Mouse (Mus musculus) liver, postnatal 0 days (tissue): ENCODE results near the gene Atp5g1. TPM values are rescaled to one million over a fixed set of nuclear protein-coding genes. Genes with fewer than 3 reads are reported as not detected.
"Not testable (repeated sequence)": the region's sequence is repeated elsewhere in the genome, so short reads cannot be mapped to it uniquely, and the experiment has no call there.

ENCODE experiments used
- ATAC-seq: fragments of 200-750 bp; cut with Nextera tagmentation; 2 replicates; pipeline ENCODE4 v1.8.0; 2017; ENCODE audit warnings: mild to moderate bottlenecking, moderate library complexity
- DNase-seq: peaks from one replicate; pipeline ENCODE4 v3.0.0-alpha.2; 2016
- H3K27ac ChIP-seq: fragments of 300-500 bp; sonication (generic); 2 replicates; pipeline ENCODE4 v1.5.1; 2014; ENCODE audit warnings: antibody characterized with exemption, moderate library complexity, mild to moderate bottlenecking, low read depth
- H3K27me3 ChIP-seq: fragments of 300-500 bp; sonication (generic); 2 replicates; pipeline ENCODE4 v1.6.1; 2014; ENCODE audit warnings: low read length, control low read depth, mixed read lengths; ENCODE audit not compliant: insufficient read depth
- H3K36me3 ChIP-seq: fragments of 300-500 bp; sonication (generic); replicated peaks from 2 replicates; pipeline ENCODE4 v1.6.1; 2014; ENCODE audit warnings: mild to moderate bottlenecking, control low read depth, low read length, moderate library complexity, mixed read lengths; ENCODE audit not compliant: insufficient read depth
- H3K4me1 ChIP-seq: fragments of 300-500 bp; sonication (generic); 2 replicates; pipeline ENCODE4 v1.6.1; 2014; ENCODE audit warnings: antibody characterized with exemption, mild to moderate bottlenecking, control low read depth; ENCODE audit not compliant: insufficient read depth
- H3K4me2 ChIP-seq: fragments of 300-500 bp; sonication (generic); 2 replicates; pipeline ENCODE4 v1.6.1; 2014; ENCODE audit warnings: low read depth, mild to moderate bottlenecking, low read length, moderate library complexity, mixed read lengths
- H3K4me3 ChIP-seq: fragments of 300-500 bp; sonication (generic); 2 replicates; pipeline ENCODE4 v1.5.1; 2014; ENCODE audit warnings: low read depth, low read length
- H3K9ac ChIP-seq: fragments of 300-500 bp; sonication (generic); replicated peaks from 2 replicates; pipeline ENCODE4 v1.6.1; 2014; ENCODE audit warnings: mild to moderate bottlenecking, moderate library complexity
- H3K9me3 ChIP-seq: fragments of 300-500 bp; sonication (generic); 2 replicates; pipeline ENCODE4 v1.6.1; 2016; ENCODE audit warnings: mild to moderate bottlenecking, control low read depth, low read length, mixed read lengths
- CTCF ChIP-seq: sonication (generic); IDR thresholded peaks from 2 replicates; pipeline ENCODE4 v1.5.1; 2016; ENCODE audit warnings: antibody characterized with exemption, low read depth
- EP300 ChIP-seq: IDR thresholded peaks from 2 replicates; pipeline ENCODE4 v1.6.1; 2016; ENCODE audit warnings: antibody characterized with exemption, low read depth, mild to moderate bottlenecking
- WGBS: fragments of 180-500 bp; shearing (Covaris S2); extraction: QIAGEN DNeasy Blood & Tissue Kit; methylation state at CpG from one replicate; pipeline ENCODE4 v1.1.7; 2014; ENCODE audit not compliant: insufficient replicate concordance; 5-methylcytosine and 5-hydroxymethylcytosine counted together
- polyA plus RNA-seq: library from polyadenylated mRNA; unstranded; fragments of >200 nt; fragmentation: Nextera tagmentation; extraction: Ambion mirVana; gene quantifications from 2 replicates; pipeline ENCODE4 v1.2.1, GENCODE M21; 2015

Atp5g1 gene
- polyA plus RNA-seq, 1 experiment from 2014 or later: 849 TPM

DNA sequence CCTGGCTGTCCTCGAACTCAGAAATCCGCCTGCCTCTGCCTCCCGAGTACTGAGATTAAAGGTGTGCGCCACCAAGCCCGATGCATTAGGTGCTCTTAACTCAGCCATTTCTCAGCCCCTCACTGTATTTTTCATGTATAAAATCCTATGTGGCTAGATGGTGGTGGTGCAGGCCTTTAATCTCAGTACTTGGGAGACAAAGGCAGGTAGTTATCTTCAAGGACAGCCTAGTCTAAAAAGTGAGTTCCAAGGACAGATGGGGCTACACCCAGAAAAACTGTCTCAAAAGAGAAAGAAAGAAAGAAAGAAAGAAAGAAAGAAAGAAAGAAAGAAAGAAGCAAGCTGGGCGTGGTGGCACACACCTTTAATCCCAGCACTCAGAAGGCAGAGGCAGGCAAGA lies 39.9 kb upstream of the Atp5g1 start:
- Histone ChIP-seq H3K27me3 (0 out of 2 replicates have a peak, but pooled peaks cover 7% of the 10 kb centered on the region), H3K27ac (no peak overlapping the region), H3K9me3 (no peaks in the 10 kb centered on the region), H3K4me1 (no peaks in the 10 kb centered on the region), H3K36me3 (no peaks in the 10 kb centered on the region), H3K4me3 (no peak overlapping the region), H3K9ac (no peak overlapping the region), H3K4me2 (no peak overlapping the region)
- 92% methylated on average over 6 of the region's 6 CpGs for WGBS
- ATAC-seq: no peak
- no peak for DNase-seq
- TF ChIP-seq CTCF (no peak), EP300 (no peak)

DNA sequence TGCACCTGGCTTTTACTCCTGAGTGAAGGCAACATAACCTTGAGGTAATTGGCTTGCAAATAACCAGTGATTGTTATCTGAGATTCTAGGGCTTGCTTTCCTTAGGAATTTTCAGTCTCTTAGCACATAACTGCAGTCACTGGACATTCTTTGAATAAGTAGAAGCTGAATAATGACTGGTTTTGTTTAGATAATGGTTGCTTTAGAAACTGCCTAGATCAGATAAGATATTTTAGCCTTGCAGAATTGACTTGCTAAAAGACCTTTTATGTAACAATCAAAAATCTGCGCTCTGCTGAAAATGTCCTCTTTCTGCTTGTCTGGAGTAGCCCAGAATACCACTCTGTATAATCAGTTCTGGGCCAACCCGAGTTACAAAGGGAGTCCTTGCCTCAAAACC lies 38.6 kb upstream of the Atp5g1 start:
- H3K9ac ChIP-seq: no peak overlapping the region
- H3K4me3 ChIP-seq: no peak overlapping the region
- no peaks in the 10 kb centered on the region for H3K36me3 ChIP-seq
- H3K4me2 ChIP-seq: no peak overlapping the region
- TF ChIP-seq CTCF (no peak), EP300 (no peak)
- no peak overlapping the region for H3K27ac ChIP-seq
- H3K9me3 ChIP-seq: no peaks in the 10 kb centered on the region
- DNase-seq (no peak), ATAC-seq (no peak)
- H3K4me1 ChIP-seq: no peaks in the 10 kb centered on the region
- 0 out of 2 replicates have a peak, but pooled peaks cover 3% of the 10 kb centered on the region for H3K27me3 ChIP-seq
- WGBS: 57% methylated on average over 2 of the region's 2 CpGs

DNA sequence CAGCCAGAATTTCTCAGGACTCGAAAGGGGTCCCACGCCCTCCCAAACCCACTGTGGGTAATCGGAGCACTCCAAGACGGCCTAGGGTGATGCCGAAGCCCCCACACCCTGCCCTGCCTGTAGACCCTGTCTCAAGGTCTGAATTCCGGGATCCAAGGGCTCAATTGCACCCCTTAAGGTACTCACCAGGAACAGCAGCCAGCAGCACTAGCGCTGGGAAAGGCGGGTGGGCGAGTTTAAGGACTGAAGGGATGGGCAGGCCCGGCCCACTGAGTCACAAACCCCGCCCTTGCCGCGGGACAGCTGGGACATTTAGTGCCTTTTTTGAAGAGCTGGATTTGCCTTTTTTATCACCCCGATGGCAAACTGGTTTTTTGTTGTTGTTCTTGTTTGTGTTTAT lies 36.3 kb upstream of the Atp5g1 start, which contains the start of gene Calcoco2:
TSS of gene Calcoco2 (minus strand) at position 214 of the 400 bp plus-strand sequence.
- H3K27ac ChIP-seq: no peak within 1 kb of the TSS
- no peak within 1 kb of the TSS for H3K4me2 ChIP-seq
- H3K36me3 ChIP-seq: no peaks in the 10 kb centered on the region
- WGBS: 48% methylated on average over 14 of the region's 14 CpGs
- no peak for ATAC-seq
- TF ChIP-seq CTCF (no peak), EP300 (no peak)
- no peak within 1 kb of the TSS for H3K4me3 ChIP-seq
- no peaks in the 10 kb centered on the region for H3K9me3 ChIP-seq
- H3K27me3 ChIP-seq: 0 out of 2 replicates have a peak, but pooled peaks cover 3% of the 10 kb centered on the region
- H3K4me1 ChIP-seq: no peaks in the 10 kb centered on the region
- H3K9ac ChIP-seq: no peak within 1 kb of the TSS
- DNase-seq: no peak

DNA sequence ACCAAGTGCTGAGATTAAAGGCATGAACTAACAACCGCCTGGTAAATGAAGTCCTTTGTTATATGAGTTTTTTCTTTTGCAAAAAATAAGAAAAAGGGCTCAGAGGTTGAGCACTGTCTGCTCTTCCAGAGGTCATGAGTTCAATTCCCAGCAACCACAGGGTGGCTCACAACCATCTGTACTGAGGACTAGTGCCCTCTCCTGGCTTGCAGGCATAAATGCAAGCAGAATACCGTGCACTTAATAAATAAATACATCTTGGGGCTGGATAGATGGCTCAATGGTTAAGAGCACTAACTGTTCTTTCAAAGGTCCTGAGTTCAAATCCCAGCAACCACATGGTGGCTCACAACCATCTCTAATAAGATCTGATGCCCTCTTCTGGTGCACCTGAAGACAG lies 35.5 kb upstream of the Atp5g1 start:
- H3K36me3 ChIP-seq, H3K27me3 ChIP-seq, H3K4me3 ChIP-seq, H3K27ac ChIP-seq, H3K4me1 ChIP-seq, H3K9ac ChIP-seq, ATAC-seq, DNase-seq, H3K4me2 ChIP-seq, H3K9me3 ChIP-seq: not testable (repeated sequence)
- 46% methylated on average over 2 of the region's 2 CpGs for WGBS
- peak; percentile 32 for TF ChIP-seq CTCF

DNA sequence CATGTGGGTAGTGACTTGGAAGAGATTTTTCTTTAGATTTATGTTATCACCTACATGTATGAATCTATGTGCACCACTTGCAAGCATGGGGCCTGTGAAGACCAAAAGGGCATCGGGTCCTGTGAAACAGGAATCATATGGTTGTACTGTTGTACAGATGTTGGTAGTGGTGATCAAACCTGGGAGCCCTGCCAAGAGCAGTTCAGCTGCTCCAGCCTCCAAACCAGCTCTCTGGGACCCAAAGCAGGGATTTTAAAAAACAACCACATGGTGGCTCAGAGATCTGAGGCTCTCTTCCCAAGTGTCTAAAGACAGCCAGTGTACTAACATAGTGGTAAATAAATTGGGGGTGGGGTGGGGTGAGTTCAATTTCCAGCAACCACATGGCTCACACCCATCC lies 32.9 kb upstream of the Atp5g1 start:
- H3K4me1 ChIP-seq: no peaks in the 10 kb centered on the region
- no peak for TF ChIP-seq CTCF
- no peak for TF ChIP-seq EP300
- DNase-seq (no peak), ATAC-seq (no peak)
- no peaks in the 10 kb centered on the region for H3K36me3 ChIP-seq
- WGBS: 71% methylated on average over 1 of the region's 1 CpGs
- 0 out of 2 replicates have a peak, but pooled peaks cover 3% of the 10 kb centered on the region for H3K27me3 ChIP-seq
- H3K9ac ChIP-seq: no peak overlapping the region
- H3K27ac ChIP-seq: no peak overlapping the region
- no peak overlapping the region for H3K4me3 ChIP-seq
- H3K9me3 ChIP-seq: no peaks in the 10 kb centered on the region
- no peak overlapping the region for H3K4me2 ChIP-seq

DNA sequence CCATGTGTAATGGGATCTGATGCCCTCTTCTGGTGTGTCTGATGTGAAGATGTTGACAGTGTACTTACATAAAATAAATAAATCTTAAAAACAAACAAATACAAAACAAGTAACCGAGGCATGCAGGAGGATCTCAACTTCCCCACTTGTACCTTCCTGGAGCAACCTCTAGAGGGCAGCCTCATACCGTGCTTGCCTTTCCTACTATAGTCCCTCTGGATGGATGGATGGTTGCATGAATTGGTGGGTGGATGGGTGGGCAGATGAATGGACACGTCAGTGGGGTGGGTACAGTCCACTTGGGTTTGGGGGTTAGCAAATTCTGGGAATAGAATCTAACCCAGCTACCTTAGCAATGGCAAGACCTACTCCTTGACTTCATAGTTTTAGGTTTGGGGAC lies 17.9 kb upstream of the Atp5g1 start:
- Histone ChIP-seq H3K9me3 (no peaks in the 10 kb centered on the region), H3K4me2 (no peak overlapping the region), H3K9ac (no peak overlapping the region), H3K4me3 (no peak overlapping the region), H3K27me3 (no peaks in the 10 kb centered on the region), H3K27ac (no peak overlapping the region), H3K4me1 (no peaks in the 10 kb centered on the region), H3K36me3 (no peaks in the 10 kb centered on the region)
- peak; percentile 64 for DNase-seq
- no peak for ATAC-seq
- WGBS: 5% methylated on average over 3 of the region's 3 CpGs
- TF ChIP-seq EP300 (no peak), CTCF (peak; percentile 95)

DNA sequence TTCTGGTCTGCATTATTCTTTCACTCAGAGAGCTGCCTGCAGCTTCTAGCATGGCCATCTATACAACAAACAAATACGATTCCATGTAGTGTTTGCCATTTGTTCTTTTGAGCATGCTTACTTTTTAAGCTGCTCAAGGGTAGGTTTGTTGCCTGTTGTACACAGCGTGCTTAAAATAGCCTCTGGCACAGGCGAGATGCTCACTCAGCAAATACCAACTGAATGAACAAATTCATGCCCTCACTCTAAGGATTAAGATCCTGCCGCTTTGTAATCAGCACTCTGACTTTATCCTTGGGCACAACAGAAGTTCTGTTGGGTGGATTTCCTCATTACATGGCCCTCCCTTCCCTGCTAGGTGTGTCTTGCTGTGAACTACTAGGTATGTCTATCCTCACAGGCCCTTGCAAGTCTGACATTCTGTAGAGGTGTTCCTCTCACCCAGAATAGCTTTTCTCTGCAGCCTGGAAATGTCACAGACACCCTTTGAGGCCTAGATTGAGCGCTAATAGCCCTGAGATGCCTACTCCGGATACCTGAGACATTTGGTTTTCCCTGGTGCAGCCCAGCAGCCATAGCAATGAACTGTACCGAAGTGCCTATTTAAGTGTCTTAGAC lies 17.3 kb upstream of the Atp5g1 start:
- ATAC-seq (no peak), DNase-seq (no peak)
- H3K4me1 ChIP-seq: no peaks in the 10 kb centered on the region
- H3K9ac ChIP-seq: no peak overlapping the region
- H3K9me3 ChIP-seq: no peaks in the 10 kb centered on the region
- H3K4me2 ChIP-seq: no peak overlapping the region
- TF ChIP-seq EP300: no peak
- TF ChIP-seq CTCF: no peak
- no peaks in the 10 kb centered on the region for H3K27me3 ChIP-seq
- no peak overlapping the region for H3K4me3 ChIP-seq
- 46% methylated on average over 7 of the region's 7 CpGs for WGBS
- H3K36me3 ChIP-seq: no peaks in the 10 kb centered on the region
- H3K27ac ChIP-seq: no peak overlapping the region
